Mouse (Mus musculus): ENCODE measurements around the gene Pde4d. TPM values are rescaled to one million over a fixed set of nuclear protein-coding genes. Genes with fewer than 3 reads are reported as not detected.

The Pde4d gene
- polyA plus RNA-seq, 1 experiment from 2014 or later = 27.9 TPM

- Histone ChIP-seq H3K27me3 (ENCODE audit: control insufficient read depth, insufficient read depth, low read length) (no peaks in the 10 kb centered on the region), H3K9ac (ENCODE audit: low read length) (no peak overlapping the region), H3K4me3 (ENCODE audit: low read length) (no peak overlapping the region), H3K9me3 (replicated peaks; ENCODE audit: control insufficient read depth, low read length) (no peaks in the 10 kb centered on the region), H3K36me3 (ENCODE audit: control insufficient read depth, insufficient read depth) (no peaks in the 10 kb centered on the region), H3K4me2 (ENCODE audit: low read depth, low read length) (no peak overlapping the region), H3K27ac (ENCODE audit: low read length) (no peak overlapping the region), H3K4me1 (ENCODE audit: control insufficient read depth, insufficient read depth, low read length) (peaks cover 36% of the 10 kb centered on the region)
- WGBS = 89% methylated on average over 6 of the region's 6 CpGs
- no peak for ATAC-seq (replicated peaks; ENCODE audit: extremely low read depth, insufficient read depth, low FRiP score)
Measured at GRCm38 (mm10) chr13:109920256-109920655, 1470.5 kb downstream of the Pde4d start.

DNA sequence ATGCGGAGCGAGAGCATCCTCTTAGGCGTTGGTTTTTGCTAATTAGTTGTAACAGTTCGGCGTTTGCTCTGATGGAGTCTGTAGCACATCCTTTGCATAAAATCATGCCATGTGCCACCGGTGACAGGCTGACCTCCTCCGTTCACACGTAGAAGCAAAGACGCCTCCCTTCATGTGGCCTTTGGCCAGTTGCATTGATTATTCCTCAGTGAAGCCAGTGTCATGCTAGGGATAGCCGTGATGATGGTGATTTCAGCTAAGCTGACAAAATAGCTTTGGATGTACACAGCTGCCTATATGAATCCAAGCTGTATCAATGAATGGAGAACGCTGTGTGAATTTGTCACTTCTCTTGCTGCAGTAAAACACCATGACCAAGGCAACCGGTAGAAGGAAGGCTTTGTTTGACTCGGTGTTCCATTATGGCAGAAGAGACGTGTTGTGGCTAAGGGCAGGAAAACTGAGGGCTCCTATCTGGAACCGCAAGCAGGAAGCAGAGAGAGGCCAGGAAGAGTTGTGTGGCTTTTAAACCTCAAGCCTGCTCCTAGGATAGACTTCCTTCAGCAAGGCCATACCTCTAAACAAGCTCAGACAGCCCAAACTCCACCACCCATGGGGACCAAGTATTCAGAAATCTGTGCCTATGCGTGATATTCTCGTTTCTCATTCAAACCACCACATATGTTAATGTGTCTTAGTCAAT, 1471.7 kb downstream of the Pde4d start:
- H3K36me3 ChIP-seq (ENCODE audit: control insufficient read depth, insufficient read depth) = no peaks in the 10 kb centered on the region
- no peaks in the 10 kb centered on the region for H3K27me3 ChIP-seq (ENCODE audit: control insufficient read depth, insufficient read depth, low read length)
- no peak overlapping the region for H3K9ac ChIP-seq (ENCODE audit: low read length)
- 81% methylated on average over 17 of the region's 17 CpGs for WGBS
- no peak for ATAC-seq (replicated peaks; ENCODE audit: extremely low read depth, insufficient read depth, low FRiP score)
- no peak overlapping the region for H3K4me3 ChIP-seq (ENCODE audit: low read length)
- peaks cover 34% of the 10 kb centered on the region for H3K4me1 ChIP-seq (ENCODE audit: control insufficient read depth, insufficient read depth, low read length)
- H3K4me2 ChIP-seq (ENCODE audit: low read depth, low read length) = no peak overlapping the region
- no peaks in the 10 kb centered on the region for H3K9me3 ChIP-seq (replicated peaks; ENCODE audit: control insufficient read depth, low read length)
- H3K27ac ChIP-seq (ENCODE audit: low read length) = no peak overlapping the region

- H3K36me3 ChIP-seq (ENCODE audit: control insufficient read depth, insufficient read depth) = no peaks in the 10 kb centered on the region
- peaks cover 30% of the 10 kb centered on the region for H3K4me1 ChIP-seq (ENCODE audit: control insufficient read depth, insufficient read depth, low read length)
- no peak overlapping the region for H3K27ac ChIP-seq (ENCODE audit: low read length)
- ATAC-seq (replicated peaks; ENCODE audit: extremely low read depth, insufficient read depth, low FRiP score) = peak; percentile 58
- no peak overlapping the region for H3K9ac ChIP-seq (ENCODE audit: low read length)
- WGBS = 3% methylated on average over 4 of the region's 4 CpGs
- H3K9me3 ChIP-seq (replicated peaks; ENCODE audit: control insufficient read depth, low read length) = no peaks in the 10 kb centered on the region
- H3K4me3 ChIP-seq (ENCODE audit: low read length) = no peak overlapping the region
- no peaks in the 10 kb centered on the region for H3K27me3 ChIP-seq (ENCODE audit: control insufficient read depth, insufficient read depth, low read length)
- no peak overlapping the region for H3K4me2 ChIP-seq (ENCODE audit: low read depth, low read length)
Measured at GRCm38 (mm10) chr13:109922228-109922627, 1472.5 kb downstream of the Pde4d start.

- Histone ChIP-seq H3K4me1 (ENCODE audit: control insufficient read depth, insufficient read depth, low read length) (peaks cover 24% of the 10 kb centered on the region), H3K27ac (ENCODE audit: low read length) (no peak overlapping the region), H3K27me3 (ENCODE audit: control insufficient read depth, insufficient read depth, low read length) (no peaks in the 10 kb centered on the region), H3K9me3 (replicated peaks; ENCODE audit: control insufficient read depth, low read length) (no peaks in the 10 kb centered on the region), H3K4me2 (ENCODE audit: low read depth, low read length) (no peak overlapping the region), H3K9ac (ENCODE audit: low read length) (peak overlapping the region; percentile 36; the same call in 1 of the 2 replicates), H3K4me3 (ENCODE audit: low read length) (no peak overlapping the region), H3K36me3 (ENCODE audit: control insufficient read depth, insufficient read depth) (no peaks in the 10 kb centered on the region)
- WGBS = 70% methylated on average over 12 of the region's 12 CpGs
- ATAC-seq (replicated peaks; ENCODE audit: extremely low read depth, insufficient read depth, low FRiP score) = no peak
Measured at GRCm38 (mm10) chr13:109922782-109923181, 1473.0 kb downstream of the Pde4d start.

- no peak overlapping the region for H3K9ac ChIP-seq (ENCODE audit: low read length)
- no peaks in the 10 kb centered on the region for H3K27me3 ChIP-seq (ENCODE audit: control insufficient read depth, insufficient read depth, low read length)
- no peak overlapping the region for H3K4me2 ChIP-seq (ENCODE audit: low read depth, low read length)
- H3K4me3 ChIP-seq (ENCODE audit: low read length) = no peak overlapping the region
- ATAC-seq (replicated peaks; ENCODE audit: extremely low read depth, insufficient read depth, low FRiP score) = no peak
- H3K9me3 ChIP-seq (replicated peaks; ENCODE audit: control insufficient read depth, low read length) = no peaks in the 10 kb centered on the region
- no peak overlapping the region for H3K27ac ChIP-seq (ENCODE audit: low read length)
- 88% methylated on average over 15 of the region's 15 CpGs for WGBS
- no peaks in the 10 kb centered on the region for H3K36me3 ChIP-seq (ENCODE audit: control insufficient read depth, insufficient read depth)
- peaks cover 16% of the 10 kb centered on the region for H3K4me1 ChIP-seq (ENCODE audit: control insufficient read depth, insufficient read depth, low read length)
Measured at GRCm38 (mm10) chr13:109924771-109925170, 1475.0 kb downstream of the Pde4d start.

DNA sequence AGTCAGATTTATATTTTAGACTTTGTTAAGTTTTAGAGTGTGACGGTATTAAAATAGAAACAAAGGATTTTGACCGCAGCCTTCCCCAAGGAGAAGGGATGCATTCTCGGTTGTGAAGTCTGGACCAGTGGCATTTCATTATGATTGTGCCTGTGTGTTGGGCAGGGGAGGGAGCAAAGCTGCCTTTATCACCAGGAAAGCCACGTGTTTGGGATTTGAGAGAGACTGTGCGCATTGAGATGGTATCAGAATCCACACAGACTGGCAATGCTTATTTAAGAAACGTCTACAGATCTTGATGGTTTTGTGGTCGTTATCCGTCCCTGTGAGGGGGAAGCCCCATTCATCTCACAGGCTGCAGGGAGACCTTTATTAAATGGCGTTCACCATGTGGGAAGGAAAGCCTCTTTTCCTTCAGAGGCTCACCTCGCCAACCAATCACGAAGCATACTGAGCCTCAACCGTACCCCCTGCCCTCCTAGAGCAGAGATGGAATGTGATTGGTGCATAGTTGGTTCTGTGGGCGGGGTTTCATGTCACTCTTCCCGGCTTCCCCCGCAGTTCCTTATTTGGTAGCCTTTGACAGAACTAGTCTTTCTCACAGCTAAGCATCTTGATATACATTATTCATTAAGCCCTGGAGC, 1476.7 kb downstream of the Pde4d start:
- Histone ChIP-seq H3K4me3 (ENCODE audit: low read length) (peak overlapping the region; percentile 44), H3K4me2 (ENCODE audit: low read depth, low read length) (peak overlapping the region; percentile 68), H3K27ac (ENCODE audit: low read length) (no peak overlapping the region), H3K9ac (ENCODE audit: low read length) (peak overlapping the region; percentile 3; the same call in 1 of the 2 replicates), H3K9me3 (replicated peaks; ENCODE audit: control insufficient read depth, low read length) (no peaks in the 10 kb centered on the region), H3K27me3 (ENCODE audit: control insufficient read depth, insufficient read depth, low read length) (no peaks in the 10 kb centered on the region), H3K36me3 (ENCODE audit: control insufficient read depth, insufficient read depth) (no peaks in the 10 kb centered on the region), H3K4me1 (ENCODE audit: control insufficient read depth, insufficient read depth, low read length) (peaks cover 16% of the 10 kb centered on the region)
- ATAC-seq (replicated peaks; ENCODE audit: extremely low read depth, insufficient read depth, low FRiP score) = peak; percentile 31
- 17% methylated on average over 15 of the region's 15 CpGs for WGBS

- peaks cover 16% of the 10 kb centered on the region for H3K4me1 ChIP-seq (ENCODE audit: control insufficient read depth, insufficient read depth, low read length)
- no peaks in the 10 kb centered on the region for H3K9me3 ChIP-seq (replicated peaks; ENCODE audit: control insufficient read depth, low read length)
- H3K4me2 ChIP-seq (ENCODE audit: low read depth, low read length) = no peak overlapping the region
- no peaks in the 10 kb centered on the region for H3K27me3 ChIP-seq (ENCODE audit: control insufficient read depth, insufficient read depth, low read length)
- H3K36me3 ChIP-seq (ENCODE audit: control insufficient read depth, insufficient read depth) = no peaks in the 10 kb centered on the region
- no peak overlapping the region for H3K9ac ChIP-seq (ENCODE audit: low read length)
- H3K4me3 ChIP-seq (ENCODE audit: low read length) = no peak overlapping the region
- 80% methylated on average over 2 of the region's 2 CpGs for WGBS
- no peak overlapping the region for H3K27ac ChIP-seq (ENCODE audit: low read length)
- no peak for ATAC-seq (replicated peaks; ENCODE audit: extremely low read depth, insufficient read depth, low FRiP score)
Measured at GRCm38 (mm10) chr13:109927782-109928181, 1478.0 kb downstream of the Pde4d start.

- Histone ChIP-seq H3K4me2 (ENCODE audit: low read depth, low read length) (no peak overlapping the region), H3K27me3 (ENCODE audit: control insufficient read depth, insufficient read depth, low read length) (no peaks in the 10 kb centered on the region), H3K4me1 (ENCODE audit: control insufficient read depth, insufficient read depth, low read length) (no peaks in the 10 kb centered on the region), H3K9me3 (replicated peaks; ENCODE audit: control insufficient read depth, low read length) (no peaks in the 10 kb centered on the region), H3K36me3 (ENCODE audit: control insufficient read depth, insufficient read depth) (peaks cover 12% of the 10 kb centered on the region), H3K4me3 (ENCODE audit: low read length) (no peak overlapping the region), H3K27ac (ENCODE audit: low read length) (no peak overlapping the region), H3K9ac (ENCODE audit: low read length) (no peak overlapping the region)
- no peak for ATAC-seq (replicated peaks; ENCODE audit: extremely low read depth, insufficient read depth, low FRiP score)
- 89% methylated on average over 13 of the region's 13 CpGs for WGBS
Measured at GRCm38 (mm10) chr13:109932688-109933087, 1482.9 kb downstream of the Pde4d start.

DNA sequence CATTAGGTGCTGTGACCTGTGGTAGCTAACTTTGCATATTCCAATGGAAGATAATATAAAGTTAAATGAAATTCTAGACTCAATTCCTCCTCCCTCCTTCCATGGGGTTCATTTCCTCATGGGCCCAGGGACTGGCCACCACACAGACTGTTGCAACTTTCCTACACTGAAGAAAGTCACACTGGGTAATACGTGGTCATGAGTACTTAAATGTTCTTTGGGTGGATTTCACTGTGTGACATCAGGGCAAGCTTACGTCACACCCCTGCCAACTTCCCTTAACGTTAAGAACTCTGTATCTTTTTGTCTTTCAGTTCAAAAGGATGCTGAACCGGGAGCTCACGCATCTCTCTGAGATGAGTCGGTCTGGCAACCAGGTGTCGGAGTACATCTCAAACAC, 1483.8 kb downstream of the Pde4d start:
- Histone ChIP-seq H3K4me3 (ENCODE audit: low read length) (no peak overlapping the region), H3K27ac (ENCODE audit: low read length) (no peak overlapping the region), H3K27me3 (ENCODE audit: control insufficient read depth, insufficient read depth, low read length) (no peaks in the 10 kb centered on the region), H3K36me3 (ENCODE audit: control insufficient read depth, insufficient read depth) (peaks cover 20% of the 10 kb centered on the region), H3K9me3 (replicated peaks; ENCODE audit: control insufficient read depth, low read length) (no peaks in the 10 kb centered on the region), H3K4me2 (ENCODE audit: low read depth, low read length) (no peak overlapping the region), H3K4me1 (ENCODE audit: control insufficient read depth, insufficient read depth, low read length) (no peaks in the 10 kb centered on the region), H3K9ac (ENCODE audit: low read length) (no peak overlapping the region)
- WGBS = 88% methylated on average over 7 of the region's 7 CpGs
- no peak for ATAC-seq (replicated peaks; ENCODE audit: extremely low read depth, insufficient read depth, low FRiP score)
